Mouse (Mus musculus) T-helper 1 cell (primary cell): ENCODE data around the gene Limch1.

ENCODE experiments used
- in situ Hi-C: fragments of 300-600 bp; cut with MboI, MseI; formaldehyde crosslinking; loops from one replicate; pipeline ENCODE4 v1.15.1; 2025; ENCODE audit warnings: high pct_unique_total_duplicates

Limch1 gene

DNA sequence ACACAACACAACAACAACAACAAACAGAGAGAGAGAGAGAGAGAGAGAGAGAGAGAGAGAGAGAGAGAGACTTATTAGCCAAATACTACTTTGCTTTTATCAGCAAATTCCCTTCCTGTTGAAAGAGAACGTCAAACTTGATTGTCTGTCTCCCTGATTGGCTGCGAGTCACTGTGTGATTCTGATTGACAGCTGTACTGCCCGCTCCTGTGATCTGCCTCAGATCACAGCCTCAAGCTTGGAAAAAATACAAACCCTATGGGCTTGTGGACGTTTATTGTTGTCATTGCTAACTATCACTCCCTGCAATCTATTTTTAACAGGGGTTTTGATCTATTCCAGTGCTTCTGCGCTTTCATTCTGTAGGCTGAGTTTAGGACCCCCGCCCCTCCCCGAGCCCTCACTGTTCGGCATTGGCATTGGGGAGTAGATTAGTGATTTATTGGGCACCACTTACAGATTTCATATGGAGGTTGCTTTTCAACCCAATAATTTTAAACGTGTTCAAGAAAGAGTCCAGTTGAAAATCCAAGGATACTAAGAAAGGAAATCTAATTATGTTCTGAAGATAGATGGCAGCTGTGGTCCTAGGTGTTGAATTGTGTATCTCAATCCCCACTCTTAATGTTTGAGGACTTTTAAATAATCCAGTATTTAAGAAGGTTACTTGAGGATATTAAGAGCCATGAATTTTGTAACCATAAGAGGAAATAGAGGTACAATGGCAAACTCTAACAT, 39.2 kb downstream of the Limch1 start:
- in situ Hi-C loops: no loop called here

DNA sequence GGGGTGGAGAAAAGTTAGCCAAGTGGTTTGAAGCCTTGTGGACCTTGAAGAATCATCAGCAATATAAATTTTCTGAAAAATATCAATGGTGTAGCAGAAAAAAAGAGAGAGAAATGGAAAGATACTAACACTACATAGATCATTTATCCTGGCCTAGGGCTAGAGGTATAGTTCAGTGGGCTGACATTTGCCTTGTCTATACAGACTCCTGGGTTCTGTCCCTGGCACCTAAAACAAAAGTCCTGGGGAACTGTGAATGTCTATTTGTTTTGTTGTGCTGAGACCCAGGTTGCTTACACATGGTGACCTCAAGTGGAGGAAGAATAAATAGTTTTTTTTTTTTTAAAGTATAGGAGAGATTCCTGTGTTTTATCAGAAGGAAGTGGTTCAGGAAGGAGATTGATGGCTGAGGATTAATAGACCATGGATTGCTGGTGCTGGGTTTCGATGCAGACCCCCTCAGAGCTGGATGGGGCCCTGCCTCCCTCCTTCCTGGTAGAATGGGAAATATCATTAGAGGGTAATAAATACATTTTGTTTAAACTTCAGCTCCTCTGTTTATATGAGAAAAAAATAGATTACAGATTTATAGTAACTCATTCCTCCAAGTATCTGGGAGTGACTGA, 40.5 kb downstream of the Limch1 start:
- in situ Hi-C loops: no loop called here

GRCm38 (mm10) chr5:66786621-66787061, 41.0 kb downstream of the Limch1 start:
- in situ Hi-C loops: no loop called here

GRCm38 (mm10) chr5:66789041-66789440, 43.4 kb downstream of the Limch1 start:
- in situ Hi-C loops: no loop called here

DNA sequence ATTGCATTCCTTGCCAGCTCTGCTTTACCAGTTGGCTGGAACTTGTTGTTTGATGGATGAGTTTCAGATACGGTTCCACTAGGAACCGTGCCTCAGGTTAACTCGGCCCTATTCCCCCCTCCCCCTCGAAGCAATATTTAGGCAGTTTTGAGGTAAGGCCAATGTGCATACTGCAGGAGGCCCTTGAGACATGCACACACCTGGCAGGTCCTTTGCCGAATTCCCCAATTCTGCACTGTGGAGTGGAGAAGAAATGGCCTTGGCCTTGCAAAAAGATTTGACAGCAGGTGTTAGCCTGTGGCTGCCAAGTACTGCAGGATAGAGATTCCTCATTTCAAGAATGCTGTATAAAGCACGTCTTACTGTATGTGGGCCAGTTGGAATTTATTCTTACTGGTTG, 45.5 kb downstream of the Limch1 start:
- in situ Hi-C loops: no loop called here

GRCm38 (mm10) chr5:66793251-66793650, 47.6 kb downstream of the Limch1 start:
- in situ Hi-C loops: no loop called here

DNA sequence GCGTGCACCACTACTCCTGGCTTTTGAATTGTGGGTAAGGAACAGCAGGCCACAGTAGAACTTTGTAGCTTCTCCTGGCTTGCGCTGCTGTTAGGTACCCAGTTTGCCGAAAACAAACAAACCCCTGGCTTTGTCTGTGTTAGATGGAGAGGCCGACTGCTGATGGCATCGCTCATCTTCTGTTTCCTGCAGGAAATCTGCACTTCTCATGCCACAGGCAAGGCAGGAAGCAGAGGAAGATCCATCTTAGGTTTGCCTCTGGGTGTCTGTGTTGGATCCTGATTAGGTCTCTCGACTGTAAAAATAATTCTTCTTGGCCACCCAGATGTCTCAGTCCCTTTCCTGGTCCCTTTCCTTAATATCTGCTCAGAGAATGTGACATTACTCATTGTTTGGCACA, 51.7 kb downstream of the Limch1 start:
- in situ Hi-C loops: no loop called here

DNA sequence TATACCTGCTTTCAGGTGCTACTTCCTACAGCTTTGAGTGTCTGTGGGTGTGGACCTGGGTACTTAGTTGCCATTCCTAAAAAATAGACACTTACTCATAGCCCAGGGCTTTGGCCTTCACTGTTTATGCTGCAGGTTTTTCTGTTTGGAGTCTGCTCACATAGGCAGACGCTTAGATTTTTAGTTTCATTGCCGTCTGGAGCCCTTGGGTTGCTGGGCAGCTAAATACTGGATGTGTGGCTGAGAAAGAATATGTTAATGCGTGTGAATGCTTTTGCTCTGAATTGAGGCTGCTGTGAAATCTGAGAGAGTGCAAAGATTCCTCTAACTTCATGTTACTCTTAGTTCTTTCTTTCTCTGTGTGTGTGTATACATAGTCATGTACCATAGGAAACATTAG, 52.5 kb downstream of the Limch1 start:
- in situ Hi-C loops: no loop called here

- in situ Hi-C loops: no loop called here
Measured at GRCm38 (mm10) chr5:66798591-66799003, 53.0 kb downstream of the Limch1 start.

- in situ Hi-C loops: no loop called here
Measured at GRCm38 (mm10) chr5:66800243-66800642, 54.6 kb downstream of the Limch1 start.

DNA sequence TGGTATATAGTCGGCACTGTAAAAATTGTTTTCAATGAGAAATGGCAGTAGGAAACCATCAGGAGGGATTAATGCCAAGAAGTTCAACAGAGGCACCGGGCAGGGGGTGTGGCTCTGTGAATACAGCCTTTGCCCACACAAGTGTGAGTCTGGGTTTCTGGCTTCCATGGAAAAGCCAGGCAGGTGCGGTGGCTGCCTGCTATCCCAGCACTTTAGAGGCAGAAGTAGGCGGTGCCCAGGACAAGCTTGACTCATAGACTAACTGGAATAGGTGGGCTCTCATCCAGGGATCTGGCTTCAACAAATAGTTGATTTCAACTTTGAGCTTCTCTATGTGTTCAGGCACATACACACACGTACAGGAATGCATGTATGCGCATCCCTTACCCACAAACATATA, 55.4 kb downstream of the Limch1 start:
- in situ Hi-C loops: no loop called here

DNA sequence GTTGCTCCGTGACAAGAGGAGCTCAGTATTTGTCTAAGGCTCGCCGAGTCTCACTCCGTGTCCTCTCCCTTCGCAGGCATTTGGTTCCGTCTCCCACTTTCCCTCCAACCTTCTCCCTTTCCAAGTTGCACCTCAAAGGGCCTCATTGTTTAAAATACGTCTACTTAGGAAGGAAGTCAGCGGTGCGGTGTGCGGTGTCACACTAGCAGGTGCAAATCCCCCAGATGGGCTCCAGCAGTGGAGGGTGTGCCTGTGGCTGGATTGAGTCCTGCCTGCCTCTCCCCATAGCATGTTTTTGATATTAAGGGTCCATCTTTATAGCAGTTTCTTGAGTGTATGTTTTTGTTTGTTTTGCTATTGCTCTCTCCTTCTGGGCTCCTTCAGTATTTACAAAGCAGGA, 56.6 kb downstream of the Limch1 start:
- in situ Hi-C loops: no loop called here

- in situ Hi-C loops: no loop called here
Measured at GRCm38 (mm10) chr5:66806335-66806734, 60.7 kb downstream of the Limch1 start.

GRCm38 (mm10) chr5:66807737-66808136, 62.1 kb downstream of the Limch1 start:
- in situ Hi-C loops: no loop called here

GRCm38 (mm10) chr5:66809016-66809570, 63.5 kb downstream of the Limch1 start:
- in situ Hi-C loops: no loop called here

- in situ Hi-C loops: no loop called here
Measured at GRCm38 (mm10) chr5:66810396-66810795, 64.8 kb downstream of the Limch1 start.

- in situ Hi-C loops: no loop called here
Measured at GRCm38 (mm10) chr5:66814674-66815073, 69.0 kb downstream of the Limch1 start.

DNA sequence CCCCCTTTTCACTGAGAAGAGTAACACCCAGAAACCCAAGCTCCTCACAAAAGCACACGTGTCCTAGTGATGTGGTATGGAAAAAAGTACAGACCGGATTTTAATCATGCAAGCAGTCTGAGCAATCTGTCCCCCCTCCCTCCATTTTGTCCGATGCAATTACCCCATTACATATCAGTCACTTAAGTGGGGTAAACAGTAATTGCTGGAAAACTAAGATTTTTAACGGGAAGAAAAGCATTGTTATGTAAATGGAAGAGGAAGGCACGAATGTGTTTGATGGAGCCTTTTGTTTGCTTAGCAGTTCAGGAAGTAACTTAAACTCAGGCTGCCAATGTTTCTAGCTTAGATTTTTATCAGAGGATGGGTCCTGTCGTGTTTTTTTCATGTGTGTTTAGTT, 70.2 kb downstream of the Limch1 start:
- in situ Hi-C loops: no loop called here

DNA sequence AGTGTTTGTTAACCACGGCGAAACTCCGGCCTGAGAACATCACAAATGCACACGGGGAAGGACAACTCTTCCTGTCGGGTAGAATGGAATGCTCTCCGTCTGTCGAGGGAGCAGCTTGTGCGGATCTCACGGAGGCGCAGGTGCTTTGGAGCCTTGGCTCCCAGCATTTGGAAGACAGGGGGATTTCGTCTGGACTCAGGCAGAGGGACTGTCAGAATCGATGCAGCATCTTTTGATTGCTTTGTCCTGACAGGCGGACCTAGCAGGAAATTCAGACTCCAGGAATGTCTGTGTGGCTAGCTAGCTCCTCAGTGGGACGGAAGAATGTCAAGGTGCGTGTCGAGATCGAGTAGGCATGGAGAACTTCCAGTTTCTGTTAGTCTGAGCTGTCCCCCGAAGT, 71.1 kb downstream of the Limch1 start:
- in situ Hi-C loops: no loop called here

- in situ Hi-C loops: no loop called here
Measured at GRCm38 (mm10) chr5:66817184-66817956, 71.7 kb downstream of the Limch1 start.

DNA sequence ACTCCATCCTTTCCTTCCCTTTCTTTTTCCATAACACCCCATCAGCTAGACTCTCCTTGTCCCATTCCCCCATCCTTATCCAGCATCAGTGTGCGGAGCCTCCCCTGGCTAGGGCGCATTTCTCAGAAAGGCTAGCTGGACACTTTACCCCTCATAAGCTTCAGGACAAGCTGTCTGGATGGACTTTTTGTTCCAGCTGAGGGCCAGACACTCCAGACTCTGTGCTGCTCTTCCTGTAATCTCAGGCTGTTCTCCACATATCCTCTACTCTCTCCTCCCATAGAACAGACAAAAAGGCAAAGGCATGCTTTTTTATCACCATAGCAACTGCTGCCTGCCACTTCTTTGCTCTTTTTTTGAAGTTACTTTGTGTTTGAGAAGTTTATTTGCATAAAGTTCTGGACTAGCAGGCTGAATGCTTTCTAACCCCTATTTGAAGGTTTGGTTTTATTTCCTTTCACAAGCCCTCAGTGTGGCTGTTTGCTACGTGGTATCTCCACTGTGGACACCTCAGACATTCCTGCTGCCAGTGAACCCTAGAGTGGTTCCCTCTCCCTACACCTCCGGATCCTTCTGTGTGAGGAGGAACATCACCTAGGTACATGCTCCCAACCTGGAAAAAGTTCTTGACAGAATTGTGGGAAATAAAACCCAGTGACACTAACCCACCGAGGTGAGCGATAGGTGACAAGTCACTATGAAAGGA, 77.0 kb downstream of the Limch1 start:
- in situ Hi-C loops: no loop called here

GRCm38 (mm10) chr5:66825586-66825985, 80.0 kb downstream of the Limch1 start:
- in situ Hi-C loops: no loop called here
